ENCODE assay signal across 28 mouse cellular contexts in the genomic region with DNA sequence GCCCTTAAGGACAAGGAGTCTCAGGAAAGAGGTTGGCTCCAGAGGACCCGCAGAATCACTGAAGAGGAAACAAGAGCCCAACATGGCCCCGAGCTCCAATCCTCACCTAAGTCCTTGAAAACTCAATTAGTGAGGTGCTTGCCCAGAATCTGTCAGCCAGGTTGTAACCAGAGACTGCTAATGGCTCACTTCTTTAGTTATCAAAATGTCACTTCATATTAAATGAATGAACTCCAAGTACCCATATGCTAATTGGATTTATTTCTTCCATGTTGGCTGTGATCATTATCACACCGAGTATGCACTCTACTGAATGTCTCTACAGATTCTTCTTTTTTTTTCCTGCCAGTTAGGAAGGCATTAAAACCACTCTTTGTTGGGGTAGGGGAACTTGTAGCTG. TPM values are rescaled to one million over a fixed set of nuclear protein-coding genes. Genes with fewer than 3 reads are reported as not detected.
DNase-seq lines count a peak whose midpoint lies in the region; ATAC-seq and TF ChIP-seq lines count a peak whose summit lies in the region.
"Had no signal": no experiment of that assay in that cellular context is flagged by ENCODE, and none has a peak within 500 bp of the region (broad histone marks: within the 10 kb centered on the region; RNA-seq: fewer than 3 reads in every experiment).

No protein-coding gene starts in this region.

- no peaks in the 10 kb centered on the region for H3K9me3 ChIP-seq in embryonic facial prominence, embryonic 11.5 days (replicated peaks; ENCODE audit: control insufficient read depth, low read length)
- no peaks in the 10 kb centered on the region for H3K9me3 ChIP-seq in embryonic facial prominence, embryonic 10.5 days
- no peaks in the 10 kb centered on the region for H3K9me3 ChIP-seq in hindbrain, postnatal 0 days (ENCODE audit: low read length)
- H3K9me3 ChIP-seq in hindbrain, embryonic 10.5 days = no peaks in the 10 kb centered on the region
- H3K9me3 ChIP-seq in embryonic facial prominence, embryonic 12.5 days = no peaks in the 10 kb centered on the region
- H3K9me3 ChIP-seq: heart, embryonic 15.5 days; hindbrain, embryonic 15.5 days; midbrain, embryonic 12.5 days; neural tube, embryonic 12.5 days; stomach, embryonic 15.5 days had no signal

- ATAC-seq in embryonic facial prominence, embryonic 11.5 days (replicated peaks; ENCODE audit: insufficient number of reproducible peaks, low FRiP score, low TSS enrichment, low read depth) = no peak
- peak; percentile 49 for ATAC-seq in hindbrain, postnatal 0 days
- peak; percentile 41; the same call in 1 of the 2 replicates for ATAC-seq in embryonic facial prominence, embryonic 12.5 days (ENCODE audit: insufficient number of reproducible peaks, insufficient read depth, low FRiP score, low TSS enrichment)
- ATAC-seq: intestine, embryonic 16.5 days; liver, postnatal 0 days had no signal

- H3K9ac ChIP-seq in embryonic facial prominence, embryonic 11.5 days (replicated peaks; ENCODE audit: low read length) = no peak overlapping the region
- no peak overlapping the region for H3K9ac ChIP-seq in hindbrain, postnatal 0 days (replicated peaks; ENCODE audit: low read length)
- no peak overlapping the region for H3K9ac ChIP-seq in embryonic facial prominence, embryonic 12.5 days
- H3K9ac ChIP-seq: heart, embryonic 15.5 days; hindbrain, embryonic 15.5 days; liver, postnatal 0 days; midbrain, embryonic 12.5 days; neural tube, embryonic 12.5 days; stomach, embryonic 15.5 days had no signal

- H3K27me3 ChIP-seq in embryonic facial prominence, embryonic 11.5 days (ENCODE audit: control insufficient read depth, insufficient read depth, low read length) = no peaks in the 10 kb centered on the region
- H3K27me3 ChIP-seq in embryonic facial prominence, embryonic 10.5 days (replicated peaks; ENCODE audit: low read depth, poor library complexity, severe bottlenecking) = no peaks in the 10 kb centered on the region
- H3K27me3 ChIP-seq in hindbrain, postnatal 0 days (ENCODE audit: insufficient read depth, low read length) = no peaks in the 10 kb centered on the region
- no peaks in the 10 kb centered on the region for H3K27me3 ChIP-seq in hindbrain, embryonic 10.5 days (ENCODE audit: insufficient read depth, poor library complexity, severe bottlenecking)
- no peaks in the 10 kb centered on the region for H3K27me3 ChIP-seq in embryonic facial prominence, embryonic 12.5 days
- H3K27me3 ChIP-seq: heart, embryonic 15.5 days; hindbrain, embryonic 15.5 days; midbrain, embryonic 12.5 days; neural tube, embryonic 12.5 days; stomach, embryonic 15.5 days had no signal

- H3K4me3 ChIP-seq in embryonic facial prominence, embryonic 11.5 days (ENCODE audit: low read depth, low read length) = no peak overlapping the region
- no peak overlapping the region for H3K4me3 ChIP-seq in embryonic facial prominence, embryonic 10.5 days
- H3K4me3 ChIP-seq in hindbrain, postnatal 0 days (ENCODE audit: low read length) = no peak overlapping the region
- no peak overlapping the region for H3K4me3 ChIP-seq in hindbrain, embryonic 10.5 days
- no peak overlapping the region for H3K4me3 ChIP-seq in embryonic facial prominence, embryonic 12.5 days
- H3K4me3 ChIP-seq: heart, embryonic 15.5 days; hindbrain, embryonic 15.5 days; layer of hippocampus, adult 2 months; midbrain, embryonic 12.5 days; neural tube, embryonic 12.5 days; stomach, embryonic 15.5 days had no signal

- H3K36me3 ChIP-seq in embryonic facial prominence, embryonic 11.5 days (replicated peaks; ENCODE audit: control insufficient read depth, insufficient read depth, low read depth, low read length) = no peaks in the 10 kb centered on the region
- no peaks in the 10 kb centered on the region for H3K36me3 ChIP-seq in embryonic facial prominence, embryonic 10.5 days (replicated peaks)
- no peaks in the 10 kb centered on the region for H3K36me3 ChIP-seq in hindbrain, postnatal 0 days (ENCODE audit: insufficient read depth, low read length)
- no peaks in the 10 kb centered on the region for H3K36me3 ChIP-seq in hindbrain, embryonic 10.5 days
- no peaks in the 10 kb centered on the region for H3K36me3 ChIP-seq in embryonic facial prominence, embryonic 12.5 days
- H3K36me3 ChIP-seq: heart, embryonic 15.5 days; hindbrain, embryonic 15.5 days; midbrain, embryonic 12.5 days; neural tube, embryonic 12.5 days; stomach, embryonic 15.5 days had no signal

- no peak overlapping the region for H3K4me2 ChIP-seq in embryonic facial prominence, embryonic 11.5 days (ENCODE audit: low read depth, low read length)
- H3K4me2 ChIP-seq in hindbrain, postnatal 0 days (ENCODE audit: low read depth, low read length) = no peak overlapping the region
- H3K4me2 ChIP-seq in embryonic facial prominence, embryonic 12.5 days (replicated peaks) = no peak overlapping the region
- H3K4me2 ChIP-seq: heart, embryonic 15.5 days; hindbrain, embryonic 15.5 days; midbrain, embryonic 12.5 days; neural tube, embryonic 12.5 days; stomach, embryonic 15.5 days had no signal

- TF ChIP-seq CTCF in hindbrain, postnatal 0 days (IDR thresholded peaks at IDR 0.05; ENCODE audit: low read depth) = no peak

- H3K4me1 ChIP-seq in embryonic facial prominence, embryonic 11.5 days (ENCODE audit: control insufficient read depth, insufficient read depth, low read length) = no peaks in the 10 kb centered on the region
- 0 out of 2 replicates have a peak, but pooled peaks cover 3% of the 10 kb centered on the region for H3K4me1 ChIP-seq in embryonic facial prominence, embryonic 10.5 days
- no peaks in the 10 kb centered on the region for H3K4me1 ChIP-seq in hindbrain, postnatal 0 days (ENCODE audit: insufficient read depth, low read length)
- H3K4me1 ChIP-seq in hindbrain, embryonic 10.5 days (replicated peaks) = no peaks in the 10 kb centered on the region
- no peaks in the 10 kb centered on the region for H3K4me1 ChIP-seq in embryonic facial prominence, embryonic 12.5 days
- H3K4me1 ChIP-seq: heart, embryonic 15.5 days; hindbrain, embryonic 15.5 days; neural tube, embryonic 12.5 days; stomach, embryonic 15.5 days had no signal

- WGBS in embryonic facial prominence, embryonic 11.5 days = 68% methylated on average over 3 of the region's 3 CpGs
- 74% methylated on average over 3 of the region's 3 CpGs for WGBS in embryonic facial prominence, embryonic 10.5 days
- WGBS in hindbrain, postnatal 0 days = 63% methylated on average over 3 of the region's 3 CpGs
- WGBS in hindbrain, embryonic 10.5 days = 91% methylated on average over 3 of the region's 3 CpGs
- 55% methylated on average over 3 of the region's 3 CpGs for WGBS in embryonic facial prominence, embryonic 12.5 days

- DNase-seq in embryonic facial prominence, embryonic 11.5 days (ENCODE audit: low spot score) = peak; percentile 7
- DNase-seq in embryonic facial prominence, embryonic 10.5 days (ENCODE audit: low spot score) = no peak
- peak; percentile 44 for DNase-seq in hindbrain, postnatal 0 days (ENCODE audit: low spot score)
- DNase-seq in hindbrain, embryonic 10.5 days (ENCODE audit: low spot score) = no peak
- DNase-seq in retina, postnatal 1 day = peak; percentile 51
- no peak for DNase-seq in layer of hippocampus, adult 9-10 months (ENCODE audit: low spot score)
- DNase-seq: adrenal gland, postnatal 36 days; cerebellum, adult 11-12 months; cerebellum, postnatal 14 days; gastrocnemius, postnatal 25 days; heart, postnatal 36 days; kidney, adult 9 months; kidney, postnatal 14 days; layer of hippocampus, postnatal 36 days; liver, postnatal 0 days; lung, postnatal 14 days; right cerebral cortex, adult 18-20 months; right cerebral cortex, postnatal 4 days; thymus, postnatal 36 days had no signal

- H3K27ac ChIP-seq in embryonic facial prominence, embryonic 11.5 days (replicated peaks; ENCODE audit: low read depth, low read length) = no peak overlapping the region
- H3K27ac ChIP-seq in embryonic facial prominence, embryonic 10.5 days (replicated peaks) = no peak overlapping the region
- H3K27ac ChIP-seq in hindbrain, postnatal 0 days = no peak overlapping the region
- no peak overlapping the region for H3K27ac ChIP-seq in hindbrain, embryonic 10.5 days
- no peak overlapping the region for H3K27ac ChIP-seq in embryonic facial prominence, embryonic 12.5 days
- H3K27ac ChIP-seq: heart, embryonic 15.5 days; hindbrain, embryonic 15.5 days; layer of hippocampus, adult 2 months; midbrain, embryonic 12.5 days; neural tube, embryonic 12.5 days; stomach, embryonic 15.5 days had no signal

RNA-seq across cellular contexts. Expression of a gene that starts 47.8 kb away (rescaled TPM):
- 13.5 and 15.3 TPM in 2 replicates for polyA plus RNA-seq in embryonic facial prominence, embryonic 11.5 days (2014; fragmentation: Nextera tagmentation; extraction: Ambion mirVana)
- polyA plus RNA-seq in embryonic facial prominence, embryonic 10.5 days (2016; fragmentation: Nextera tagmentation; extraction: Ambion mirVana) = 11.1 and 12.8 TPM in 2 replicates
- 10.1 and 15.3 TPM in 2 replicates for total RNA-seq in hindbrain, postnatal 0 days (2014; rRNA removed)
- 2.9 and 3.9 TPM in 2 replicates for polyA plus RNA-seq in hindbrain, postnatal 0 days (2015; fragmentation: Nextera tagmentation; extraction: Ambion mirVana)
- polyA plus RNA-seq in hindbrain, embryonic 10.5 days (2016; fragmentation: Nextera tagmentation; extraction: Ambion mirVana) = 7.7 and 8.5 TPM in 2 replicates
- 19.6 and 20.1 TPM in 2 replicates for polyA plus RNA-seq in embryonic facial prominence, embryonic 12.5 days (2016; fragmentation: Nextera tagmentation; extraction: Ambion mirVana)
- total RNA-seq: megakaryocyte progenitor cell, adult 5-6 weeks had no signal

Comparison
In these comparisons a context has a peak if more than half of its experiments do, and no peak if none do; other contexts are left out.
1. DNase-seq: peak in embryonic facial prominence, embryonic 11.5 days (single experiment), hindbrain, postnatal 0 days (single experiment) and retina, postnatal 1 day (single experiment); none in embryonic facial prominence, embryonic 10.5 days (single experiment), hindbrain, embryonic 10.5 days (single experiment) and layer of hippocampus, adult 9-10 months (single experiment).